Mouse (Mus musculus) 3T3-L1 (cell line): ENCODE results near the gene Gm21188.
"Not testable (repeated sequence)": the region's sequence is repeated elsewhere in the genome, so short reads cannot be mapped to it uniquely, and the experiment has no call there.

ENCODE experiments used
- DNase-seq: peaks from one replicate; pipeline ENCODE4 v3.0.0-alpha.2; 2015; ENCODE audit warnings: low read depth, low spot score

The Gm21188 gene

DNA sequence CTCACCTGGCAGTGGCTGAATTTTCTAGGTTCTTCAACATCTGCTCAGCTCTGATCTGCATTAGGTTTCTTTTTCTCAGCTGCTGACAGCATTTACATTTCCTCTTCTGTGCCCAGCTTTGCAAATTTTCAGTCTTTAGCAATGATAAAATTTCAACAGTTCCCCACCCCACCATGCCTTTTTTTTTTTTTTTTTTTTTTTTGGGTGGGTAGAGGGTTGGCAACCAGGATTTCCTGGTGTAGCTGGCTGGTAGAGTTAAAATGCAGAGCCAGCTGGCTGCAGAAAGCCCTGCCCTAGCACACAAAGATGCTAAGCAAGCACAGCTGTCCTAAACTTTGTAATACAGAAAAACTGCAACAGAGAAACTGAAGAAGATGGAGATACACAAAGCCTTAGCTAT lies at the start of gene Gm21188:
Gene Gm21188, minus strand, starts transcription at position 110 of the 400 bp plus-strand sequence.
- DNase-seq: not testable (repeated sequence)

GRCm38 (mm10) chr13:120099327-120099726 lies 47.3 kb upstream of the Gm21188 start:
- not testable (repeated sequence) for DNase-seq

GRCm38 (mm10) chr13:120096938-120097256 lies 44.9 kb upstream of the Gm21188 start:
- DNase-seq: not testable (repeated sequence)

GRCm38 (mm10) chr13:120096241-120096937 lies 44.4 kb upstream of the Gm21188 start:
- DNase-seq: not testable (repeated sequence)

DNA sequence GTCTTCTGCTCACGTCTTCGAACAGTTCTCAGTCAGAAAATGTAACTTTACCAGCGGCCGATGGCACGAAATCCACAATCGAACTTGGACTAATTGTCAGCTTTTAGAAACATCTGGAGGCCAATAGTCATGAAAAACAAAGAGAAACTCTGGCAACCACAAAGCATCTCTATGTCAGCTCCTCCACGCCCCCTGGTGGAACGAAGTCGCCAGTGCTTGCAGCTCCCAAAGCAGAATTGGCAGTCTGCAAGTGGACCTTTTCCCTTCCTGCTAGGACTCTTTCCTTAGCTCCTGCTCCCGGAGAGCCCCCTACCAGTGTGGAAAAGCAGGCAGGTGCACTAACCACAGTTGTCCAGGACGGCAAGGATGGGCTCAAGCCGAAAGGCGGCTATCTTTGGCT lies 41.0 kb upstream of the Gm21188 start:
- DNase-seq: not testable (repeated sequence)

DNA sequence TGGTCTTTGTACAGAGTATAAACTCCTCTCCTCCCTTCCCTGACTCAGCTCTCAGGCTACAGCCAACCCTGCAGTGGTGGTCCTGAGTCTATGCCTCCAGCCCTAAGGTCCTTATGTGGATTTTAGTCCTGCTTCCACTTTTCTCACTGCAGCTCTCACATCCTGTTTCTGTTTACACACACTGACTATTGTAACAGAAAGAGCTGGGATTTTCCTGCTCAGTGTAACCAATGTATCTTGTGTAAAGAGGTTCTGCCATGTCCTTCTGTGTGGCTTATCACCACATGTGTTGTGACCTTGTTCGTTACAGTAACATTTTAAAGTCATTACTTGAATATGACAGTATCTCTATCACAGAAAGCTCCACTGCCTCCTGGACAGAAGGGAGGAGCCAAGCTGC lies 27.6 kb upstream of the Gm21188 start:
- not testable (repeated sequence) for DNase-seq

DNA sequence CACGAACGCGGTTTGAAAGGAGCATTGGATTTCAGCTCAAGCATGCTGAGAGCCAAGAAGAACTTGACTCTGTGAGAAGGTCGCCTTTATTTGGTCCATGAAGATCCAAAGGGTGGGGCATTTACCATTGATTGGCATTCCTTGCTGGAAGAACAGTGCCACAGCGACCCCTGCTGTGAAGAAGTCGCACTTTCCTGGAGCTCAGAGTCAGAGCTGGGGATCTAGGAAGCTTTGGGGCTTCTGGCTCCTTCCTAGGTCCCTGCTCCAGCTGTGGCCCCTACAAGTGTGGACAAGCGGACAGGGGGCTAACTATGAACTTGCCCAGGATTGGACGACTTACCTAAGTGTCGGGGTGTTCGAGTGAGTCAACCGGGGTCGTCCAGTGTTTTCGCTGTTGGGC lies 18.9 kb upstream of the Gm21188 start:
- not testable (repeated sequence) for DNase-seq

GRCm38 (mm10) chr13:120070012-120070598 lies 18.1 kb upstream of the Gm21188 start:
- DNase-seq: not testable (repeated sequence)

DNA sequence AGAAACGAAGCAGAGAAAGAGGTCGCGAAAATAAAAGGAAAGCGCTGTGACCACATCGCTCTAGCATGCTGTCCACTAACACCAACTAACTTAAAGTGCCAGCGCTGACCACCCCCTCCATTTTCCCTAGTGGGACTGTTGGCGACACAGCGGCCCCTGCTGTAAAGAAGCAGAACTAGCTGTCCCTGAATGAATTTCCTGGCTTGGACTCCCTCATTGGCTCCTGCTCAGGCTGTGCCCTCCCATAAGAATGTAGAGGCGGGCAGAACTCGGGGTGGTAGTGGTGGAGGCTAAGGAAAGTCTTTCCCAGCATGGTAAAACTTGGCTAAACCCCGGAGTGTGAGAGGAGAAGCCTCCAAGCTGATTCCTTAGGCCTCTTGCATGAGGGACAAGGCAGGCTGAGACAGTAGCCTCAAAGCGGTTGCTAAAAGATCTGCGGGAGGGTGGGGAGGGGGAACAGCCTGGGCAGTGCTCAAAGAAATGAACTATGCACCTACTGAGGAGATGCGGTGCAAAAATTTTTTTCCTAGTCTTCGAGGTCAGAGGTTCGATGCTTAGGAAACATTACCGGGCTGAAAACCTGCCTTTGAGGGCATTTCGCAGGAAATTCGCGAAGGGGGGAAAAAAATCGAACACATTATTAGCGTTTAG lies 11.6 kb upstream of the Gm21188 start:
- DNase-seq: not testable (repeated sequence)

GRCm38 (mm10) chr13:120062903-120063302 lies 10.9 kb upstream of the Gm21188 start:
- not testable (repeated sequence) for DNase-seq

GRCm38 (mm10) chr13:120048608-120049007 lies 3.4 kb downstream of the Gm21188 start:
- not testable (repeated sequence) for DNase-seq

DNA sequence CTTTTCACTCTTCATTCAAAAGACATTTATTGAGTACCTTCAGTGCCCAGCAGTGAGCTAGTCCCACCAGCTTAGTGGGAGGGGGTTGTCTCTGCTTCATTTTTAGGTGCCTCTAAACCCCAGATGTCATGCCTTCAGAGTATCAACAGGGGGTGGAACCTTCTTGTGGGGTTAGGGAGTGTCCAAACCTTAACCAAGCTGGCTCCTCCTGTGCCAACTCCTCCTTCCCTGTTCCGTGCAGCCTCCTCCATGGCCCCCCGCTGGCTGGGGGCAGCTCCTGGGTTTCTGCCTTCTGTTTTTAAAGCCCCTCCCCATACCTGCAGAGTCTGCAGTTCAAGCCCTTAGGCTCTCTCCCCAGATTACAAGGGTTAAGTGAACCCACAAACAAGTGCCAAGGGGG lies 3.8 kb downstream of the Gm21188 start:
- DNase-seq: not testable (repeated sequence)

DNA sequence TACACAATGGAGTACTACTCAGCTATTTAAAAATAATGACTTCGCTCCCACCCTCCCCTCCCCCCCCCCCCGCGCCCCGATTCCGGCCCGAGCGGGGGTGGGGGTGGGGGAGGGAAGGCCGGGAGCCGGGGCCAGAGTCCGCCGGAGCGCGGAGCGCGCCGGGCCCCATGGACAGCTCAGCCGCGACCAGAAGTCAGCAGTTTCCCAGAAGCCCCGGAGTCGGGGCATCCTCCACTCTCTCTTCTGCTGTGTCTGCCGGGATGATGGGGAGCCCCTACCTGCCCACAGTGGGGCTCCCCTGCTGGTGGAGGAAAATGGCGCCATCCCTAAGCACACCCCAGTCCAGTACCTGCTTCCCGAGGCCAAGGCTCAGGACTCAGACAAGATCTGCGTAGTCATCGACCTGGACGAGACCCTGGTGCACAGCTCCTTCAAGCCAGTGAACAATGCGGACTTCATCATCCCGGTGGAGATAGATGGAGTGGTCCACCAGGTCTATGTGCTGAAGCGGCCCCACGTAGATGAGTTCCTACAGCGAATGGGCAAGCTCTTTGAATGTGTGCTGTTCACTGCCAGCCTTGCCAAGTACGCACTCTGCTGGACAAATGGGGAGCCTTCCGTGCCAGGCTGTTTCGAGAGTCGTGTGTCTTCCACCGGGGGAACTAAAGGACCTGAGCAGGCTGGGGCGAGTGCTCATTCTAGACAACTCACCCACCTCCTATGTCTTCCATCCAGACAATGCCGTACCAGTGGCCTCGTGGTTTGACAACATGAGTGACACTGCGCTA lies 5.4 kb downstream of the Gm21188 start:
- not testable (repeated sequence) for DNase-seq

GRCm38 (mm10) chr13:120041145-120041544 lies 10.8 kb downstream of the Gm21188 start:
- DNase-seq: peak; percentile 10

DNA sequence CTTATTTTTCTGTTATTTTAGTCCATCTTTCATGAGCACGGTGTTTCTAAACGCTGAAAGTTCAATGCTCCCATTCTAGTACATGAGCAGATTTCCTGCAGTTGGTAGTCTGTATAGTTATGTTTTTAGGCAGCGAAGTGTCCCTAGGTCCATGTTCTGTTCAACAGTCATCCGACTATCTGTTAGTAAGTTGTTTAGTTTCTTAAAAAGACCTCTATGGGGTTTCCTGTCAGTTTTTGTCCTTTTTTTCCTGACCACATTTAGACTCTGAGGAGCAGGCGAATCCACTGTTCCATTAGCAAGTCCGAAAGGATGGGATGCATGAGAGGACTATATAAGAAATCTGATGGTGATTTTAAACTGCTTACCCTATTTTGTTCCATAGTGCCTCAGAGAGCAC lies 14.1 kb downstream of the Gm21188 start:
- DNase-seq: not testable (repeated sequence)

GRCm38 (mm10) chr13:120036577-120037115 lies 15.3 kb downstream of the Gm21188 start:
- not testable (repeated sequence) for DNase-seq

DNA sequence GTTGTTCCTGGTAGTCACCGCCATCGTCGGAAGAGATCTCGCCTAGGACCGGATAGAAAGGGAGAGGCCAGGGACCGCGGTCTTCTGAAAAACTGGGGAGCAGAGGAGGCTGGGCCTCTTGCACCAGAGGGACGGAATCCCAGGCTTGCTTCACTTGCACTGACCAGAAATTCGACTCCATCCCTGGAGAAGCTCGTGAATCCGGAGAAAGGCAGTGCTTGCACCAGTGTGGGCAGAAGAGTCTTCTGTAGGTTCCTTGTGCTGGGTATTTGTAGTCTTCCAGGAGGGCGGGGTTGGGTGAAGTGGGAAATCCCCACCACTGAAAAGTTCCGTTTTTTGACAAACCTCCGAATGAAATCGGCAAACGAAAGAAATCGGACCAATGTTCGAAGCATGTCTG lies 16.8 kb downstream of the Gm21188 start:
- DNase-seq: not testable (repeated sequence)

DNA sequence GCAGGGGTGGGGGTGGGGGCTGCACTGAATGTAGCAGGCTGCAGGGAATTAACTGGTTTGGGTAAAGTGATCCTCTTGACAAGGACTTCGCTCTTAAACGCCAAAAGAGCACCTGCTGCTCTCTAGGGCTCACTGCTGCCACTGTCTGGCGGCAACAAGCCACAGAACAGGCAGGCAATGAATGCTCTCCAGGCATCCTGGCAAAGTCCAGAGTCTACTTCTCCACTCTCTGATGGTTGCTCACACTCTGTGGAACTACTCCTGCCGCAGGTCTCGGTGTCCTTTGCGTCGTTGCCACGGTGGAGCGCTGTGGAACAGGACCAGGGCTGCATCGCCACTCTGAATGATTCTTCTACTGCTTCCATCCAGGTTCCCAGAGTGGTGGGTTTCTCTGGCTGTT lies 17.4 kb downstream of the Gm21188 start:
- DNase-seq: not testable (repeated sequence)

DNA sequence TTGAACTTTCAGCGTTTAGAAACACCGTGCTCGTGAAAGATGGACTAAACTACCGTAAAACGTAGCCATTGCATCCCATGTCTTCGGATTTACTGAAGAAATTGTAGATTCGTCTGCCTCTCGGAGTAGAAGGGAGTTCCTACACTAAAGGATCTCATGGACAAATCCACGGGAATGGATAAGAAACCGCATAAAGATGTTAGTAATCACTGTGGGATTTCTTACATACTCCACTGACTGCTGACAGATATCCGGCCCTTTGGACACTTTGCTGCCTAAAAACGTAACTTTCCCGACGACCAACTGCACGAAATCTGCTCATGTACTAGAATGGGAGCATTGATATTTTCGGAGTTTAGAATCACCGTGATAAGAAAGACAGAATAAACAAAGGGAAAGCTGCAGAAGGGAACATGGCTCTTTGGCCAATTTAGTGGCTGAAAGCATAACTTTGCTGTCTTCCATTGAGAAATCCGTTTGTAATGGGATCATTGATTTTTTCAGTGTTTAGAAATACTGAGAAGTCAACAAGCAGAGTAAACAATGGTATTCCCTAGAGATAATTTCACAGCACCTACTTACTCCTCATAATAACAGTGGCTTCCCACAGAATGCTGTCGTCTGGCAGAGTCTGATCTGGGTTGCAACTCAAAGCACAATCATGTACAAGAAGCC lies 18.3 kb downstream of the Gm21188 start:
- not testable (repeated sequence) for DNase-seq

DNA sequence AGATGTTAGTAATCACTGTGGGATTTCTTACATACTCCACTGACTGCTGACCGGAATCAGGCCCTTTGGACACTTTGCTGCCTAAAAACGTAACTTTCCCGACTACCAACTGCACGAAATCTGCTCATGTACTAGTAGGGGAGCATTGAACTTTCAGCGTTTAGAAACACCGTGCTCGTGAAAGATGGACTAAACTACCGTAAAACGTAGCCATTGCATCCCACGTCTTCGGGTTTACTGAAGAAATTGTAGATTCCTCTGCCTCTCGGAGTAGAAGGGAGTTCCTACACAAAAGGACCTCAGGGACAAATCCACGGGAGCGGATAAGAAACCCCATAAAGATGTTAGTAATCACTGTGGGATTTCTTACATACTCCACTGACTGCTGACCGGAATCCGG lies 20.3 kb downstream of the Gm21188 start:
- DNase-seq: not testable (repeated sequence)

DNA sequence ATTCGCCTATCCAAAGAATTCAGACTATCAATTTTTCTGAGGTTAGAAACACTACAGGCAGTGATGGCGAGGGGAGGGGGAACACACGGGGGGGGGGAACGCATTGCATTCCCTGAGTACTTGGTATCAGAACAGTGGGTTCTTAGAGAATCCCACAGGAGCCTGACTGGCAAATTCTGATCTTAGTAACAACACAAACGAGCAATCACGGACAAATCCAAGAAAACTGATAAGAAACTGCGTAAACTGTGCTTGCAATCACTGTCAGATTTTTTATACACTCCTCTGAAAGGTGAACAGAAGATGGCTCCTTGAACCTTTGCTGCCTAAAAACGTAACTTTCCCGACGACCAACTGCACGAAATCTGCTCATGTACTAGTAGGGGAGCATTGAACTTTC lies 24.6 kb downstream of the Gm21188 start:
- not testable (repeated sequence) for DNase-seq
